Mouse (Mus musculus): ENCODE measurements around the gene Net1. TPM values are rescaled to one million over a fixed set of nuclear protein-coding genes. Genes with fewer than 3 reads are reported as not detected.
"Not testable (repeated sequence)": the region's sequence is repeated elsewhere in the genome, so short reads cannot be mapped to it uniquely, and the experiment has no call there.

The Net1 gene
- polyA plus RNA-seq, 1 experiment from 2014 or later: 162 TPM

- no peak for ATAC-seq (ENCODE audit: low FRiP score, low read depth)
- Histone ChIP-seq H3K27ac (no peak overlapping the region), H3K9me3 (no peaks in the 10 kb centered on the region), H3K4me3 (no peak overlapping the region), H3K36me3 (peaks cover 24% of the 10 kb centered on the region), H3K27me3 (no peaks in the 10 kb centered on the region), H3K9ac (no peak overlapping the region), H3K4me1 (peaks cover 3% of the 10 kb centered on the region; the same call in 1 of the 2 replicates), H3K4me2 (replicated peaks) (no peak overlapping the region)
- 84% methylated on average over 6 of the region's 6 CpGs for WGBS
Measured at GRCm38 (mm10) chr13:3907151-3907696, 10.8 kb downstream of the Net1 start.

- Histone ChIP-seq H3K4me1 (peaks cover 8% of the 10 kb centered on the region), H3K9ac (no peak overlapping the region), H3K4me3 (no peak overlapping the region), H3K36me3 (peaks cover 13% of the 10 kb centered on the region), H3K9me3 (no peaks in the 10 kb centered on the region), H3K4me2 (replicated peaks) (no peak overlapping the region), H3K27me3 (no peaks in the 10 kb centered on the region), H3K27ac (no peak overlapping the region)
- WGBS: 94% methylated on average over 9 of the region's 9 CpGs
- no peak for ATAC-seq (ENCODE audit: low FRiP score, low read depth)
Measured at GRCm38 (mm10) chr13:3899301-3899700, 18.7 kb downstream of the Net1 start.

GRCm38 (mm10) chr13:3898202-3898601 is 19.8 kb downstream of the Net1 start:
- H3K9me3 ChIP-seq; ATAC-seq (ENCODE audit: low FRiP score, low read depth); H3K27me3 ChIP-seq; H3K9ac ChIP-seq; H3K27ac ChIP-seq; H3K4me2 ChIP-seq (replicated peaks); H3K4me3 ChIP-seq: not testable (repeated sequence)
- H3K36me3 ChIP-seq: peaks cover 13% of the 10 kb centered on the region
- WGBS: 95% methylated on average over 5 of the region's 5 CpGs
- peaks cover 12% of the 10 kb centered on the region for H3K4me1 ChIP-seq

DNA sequence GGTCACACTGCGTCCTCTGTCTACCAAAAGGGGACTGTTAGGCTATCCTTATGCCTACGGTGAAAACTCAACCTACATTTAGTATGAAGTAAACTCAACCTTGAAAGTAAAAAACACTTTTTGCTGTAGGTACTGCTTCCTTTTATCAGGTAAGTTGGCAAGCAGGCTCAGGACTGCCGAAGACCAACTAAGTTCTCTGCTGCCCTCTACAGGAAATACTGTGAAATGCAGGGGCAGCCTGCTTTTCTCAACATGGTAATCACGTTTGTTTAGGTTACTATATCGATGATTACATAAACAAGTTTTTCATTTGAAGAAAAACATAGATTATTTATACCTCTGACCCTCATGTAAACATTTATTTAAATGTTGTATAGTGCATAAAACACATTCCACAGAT is 21.1 kb downstream of the Net1 start:
- Histone ChIP-seq H3K27me3 (no peaks in the 10 kb centered on the region), H3K4me2 (replicated peaks) (no peak overlapping the region), H3K9ac (no peak overlapping the region), H3K4me3 (no peak overlapping the region), H3K27ac (no peak overlapping the region), H3K4me1 (peaks cover 12% of the 10 kb centered on the region), H3K36me3 (peaks cover 13% of the 10 kb centered on the region), H3K9me3 (no peaks in the 10 kb centered on the region)
- ATAC-seq (ENCODE audit: low FRiP score, low read depth): no peak
- WGBS: 34% methylated on average over 5 of the region's 5 CpGs

DNA sequence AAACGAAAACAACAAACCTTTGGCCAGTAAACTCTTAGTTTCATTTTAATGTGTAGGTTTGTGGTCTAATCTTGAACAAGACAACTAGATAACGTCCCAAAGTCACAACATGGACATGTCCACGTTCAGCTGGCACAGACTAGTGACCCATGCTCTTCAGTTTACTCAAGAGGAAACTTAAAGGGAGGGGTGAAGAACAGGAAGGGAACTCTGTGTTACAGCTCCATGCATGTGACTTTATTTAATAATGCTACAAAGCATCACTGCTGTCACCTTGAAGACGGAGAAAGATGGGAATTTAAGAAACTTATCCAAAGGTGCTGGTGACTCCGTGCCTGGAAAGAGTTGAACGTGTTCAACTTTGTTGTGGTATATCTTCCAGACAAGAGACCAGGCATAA is 22.0 kb downstream of the Net1 start:
- 90% methylated on average over 6 of the region's 6 CpGs for WGBS

GRCm38 (mm10) chr13:3895397-3895980 is 22.5 kb downstream of the Net1 start:
- WGBS: 83% methylated on average over 8 of the region's 8 CpGs
- Histone ChIP-seq H3K4me2 (replicated peaks) (no peak overlapping the region), H3K36me3 (peaks cover 13% of the 10 kb centered on the region), H3K4me3 (no peak overlapping the region), H3K4me1 (peaks cover 21% of the 10 kb centered on the region), H3K27me3 (no peaks in the 10 kb centered on the region), H3K9me3 (no peaks in the 10 kb centered on the region), H3K9ac (no peak overlapping the region), H3K27ac (no peak overlapping the region)
- ATAC-seq (ENCODE audit: low FRiP score, low read depth): no peak

More for the DNA sequence above, 22.0 kb downstream of the Net1 start:
- H3K9me3 ChIP-seq: no peaks in the 10 kb centered on the region
- H3K4me1 ChIP-seq: peaks cover 18% of the 10 kb centered on the region
- no peak overlapping the region for H3K4me2 ChIP-seq (replicated peaks)
- peaks cover 13% of the 10 kb centered on the region for H3K36me3 ChIP-seq
- H3K27me3 ChIP-seq: no peaks in the 10 kb centered on the region
- no peak overlapping the region for H3K27ac ChIP-seq
- no peak overlapping the region for H3K9ac ChIP-seq
- no peak overlapping the region for H3K4me3 ChIP-seq
- ATAC-seq (ENCODE audit: low FRiP score, low read depth): no peak

GRCm38 (mm10) chr13:3894549-3894948 is 23.5 kb downstream of the Net1 start:
- Histone ChIP-seq H3K4me2 (replicated peaks) (0 out of 2 replicates have a peak overlapping the region, but pooled peaks have one; percentile 74), H3K27ac (no peak overlapping the region), H3K4me1 (peaks cover 26% of the 10 kb centered on the region), H3K9me3 (no peaks in the 10 kb centered on the region), H3K9ac (no peak overlapping the region), H3K4me3 (no peak overlapping the region), H3K27me3 (no peaks in the 10 kb centered on the region), H3K36me3 (peaks cover 13% of the 10 kb centered on the region)
- 57% methylated on average over 8 of the region's 8 CpGs for WGBS
- no peak for ATAC-seq (ENCODE audit: low FRiP score, low read depth)

DNA sequence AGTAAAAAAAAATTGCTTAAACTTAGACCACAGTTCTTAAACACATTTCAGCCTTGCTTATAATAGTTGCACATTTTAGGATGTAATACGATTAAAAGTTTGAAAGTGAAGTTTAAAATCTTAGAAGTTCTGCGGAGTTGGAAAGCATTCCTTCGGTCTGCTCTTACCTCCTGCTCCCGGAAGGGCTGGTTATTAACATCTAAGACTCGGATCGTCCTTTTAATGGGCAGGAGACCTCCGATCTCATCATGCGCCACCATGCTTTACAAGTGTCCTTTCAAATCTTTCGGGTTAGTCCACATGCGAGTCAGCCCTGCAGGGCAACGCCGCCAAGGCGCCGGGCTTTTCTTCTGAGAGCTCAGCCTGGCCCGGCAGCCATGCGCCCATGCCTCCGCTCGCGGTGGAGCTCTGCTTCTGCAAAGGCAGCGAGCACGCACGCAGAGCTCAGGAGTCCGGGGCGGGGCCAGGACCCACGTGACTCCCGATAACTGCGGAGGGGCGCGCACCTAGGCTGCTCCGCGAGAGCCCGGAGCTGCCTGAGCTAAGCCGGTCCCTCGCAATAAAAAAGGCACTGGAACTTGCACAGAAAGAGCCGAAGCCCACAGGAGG is 24.8 kb downstream of the Net1 start:
- Histone ChIP-seq H3K9me3 (no peaks in the 10 kb centered on the region), H3K27me3 (no peaks in the 10 kb centered on the region), H3K4me2 (replicated peaks) (peak overlapping the region; percentile 74), H3K36me3 (peaks cover 14% of the 10 kb centered on the region), H3K27ac (peak overlapping the region; percentile 87), H3K4me3 (peak overlapping the region; percentile 66), H3K9ac (peak overlapping the region; percentile 82), H3K4me1 (peaks cover 32% of the 10 kb centered on the region)
- peak; percentile 98 for ATAC-seq (ENCODE audit: low FRiP score, low read depth)
- WGBS: under 1% methylated on average over 35 of the region's 35 CpGs

DNA sequence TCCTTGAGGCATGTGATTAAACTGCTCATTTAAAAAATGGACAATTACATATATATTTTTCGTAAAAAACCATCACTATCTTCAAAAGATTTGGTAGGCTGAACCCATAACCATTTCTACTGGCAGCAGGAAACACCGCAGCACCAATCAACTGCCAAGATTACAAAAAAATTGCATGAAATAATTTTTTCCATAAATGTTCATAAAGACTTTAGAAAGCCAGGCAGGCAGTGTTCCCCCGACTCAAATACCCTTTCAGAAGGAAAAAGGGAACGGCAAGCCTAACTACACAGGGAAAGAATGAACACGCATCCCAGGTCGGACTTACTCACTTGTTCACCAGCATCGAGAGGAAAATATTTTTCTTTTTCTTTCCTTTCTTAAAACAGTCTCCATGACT is 25.4 kb downstream of the Net1 start:
- H3K4me2 ChIP-seq (replicated peaks): peak overlapping the region; percentile 74
- peaks cover 20% of the 10 kb centered on the region for H3K36me3 ChIP-seq
- peak overlapping the region; percentile 66 for H3K4me3 ChIP-seq
- H3K9ac ChIP-seq: peak overlapping the region; percentile 82
- peaks cover 32% of the 10 kb centered on the region for H3K4me1 ChIP-seq
- WGBS: 11% methylated on average over 7 of the region's 7 CpGs
- no peaks in the 10 kb centered on the region for H3K27me3 ChIP-seq
- H3K27ac ChIP-seq: peak overlapping the region; percentile 44; the same call in 1 of the 2 replicates
- ATAC-seq (ENCODE audit: low FRiP score, low read depth): no peak
- no peaks in the 10 kb centered on the region for H3K9me3 ChIP-seq

GRCm38 (mm10) chr13:3891479-3892087 is 26.4 kb downstream of the Net1 start:
- ATAC-seq (ENCODE audit: low FRiP score, low read depth): no peak
- peak overlapping the region; percentile 44; the same call in 1 of the 2 replicates for H3K27ac ChIP-seq
- no peaks in the 10 kb centered on the region for H3K27me3 ChIP-seq
- 21% methylated on average over 8 of the region's 8 CpGs for WGBS
- peak overlapping the region; percentile 74 for H3K4me2 ChIP-seq (replicated peaks)
- H3K4me1 ChIP-seq: peaks cover 32% of the 10 kb centered on the region
- peaks cover 30% of the 10 kb centered on the region for H3K36me3 ChIP-seq
- H3K9ac ChIP-seq: peak overlapping the region; percentile 82
- peak overlapping the region; percentile 66 for H3K4me3 ChIP-seq
- no peaks in the 10 kb centered on the region for H3K9me3 ChIP-seq

DNA sequence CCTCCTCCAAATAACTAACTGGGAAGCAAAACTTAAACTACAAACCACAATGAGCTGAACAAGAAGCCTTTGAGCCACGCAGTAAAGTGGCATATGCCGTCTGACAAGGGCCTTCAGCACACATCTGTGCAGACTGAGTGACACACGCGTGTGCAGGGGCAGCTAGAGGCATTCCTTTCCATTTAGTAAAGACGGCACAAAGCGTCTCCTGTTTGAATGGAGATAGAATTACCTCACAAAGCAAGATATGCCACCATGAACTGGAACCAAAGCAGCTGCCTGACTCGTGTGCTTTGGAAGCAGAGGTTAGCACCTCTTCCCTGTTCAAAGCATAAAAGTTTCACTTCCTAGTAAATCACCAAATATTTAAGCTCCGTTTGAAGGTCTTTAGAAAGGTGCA is 28.0 kb downstream of the Net1 start:
- Histone ChIP-seq H3K27ac (peak overlapping the region; percentile 61), H3K27me3 (no peaks in the 10 kb centered on the region), H3K4me2 (replicated peaks) (peak overlapping the region; percentile 74), H3K4me1 (peaks cover 32% of the 10 kb centered on the region), H3K36me3 (peaks cover 43% of the 10 kb centered on the region), H3K9ac (peak overlapping the region; percentile 54), H3K4me3 (peak overlapping the region; percentile 30), H3K9me3 (no peaks in the 10 kb centered on the region)
- ATAC-seq (ENCODE audit: low FRiP score, low read depth): 0 out of 2 replicates have a peak, but pooled peaks have one; percentile 21
- 27% methylated on average over 8 of the region's 8 CpGs for WGBS

DNA sequence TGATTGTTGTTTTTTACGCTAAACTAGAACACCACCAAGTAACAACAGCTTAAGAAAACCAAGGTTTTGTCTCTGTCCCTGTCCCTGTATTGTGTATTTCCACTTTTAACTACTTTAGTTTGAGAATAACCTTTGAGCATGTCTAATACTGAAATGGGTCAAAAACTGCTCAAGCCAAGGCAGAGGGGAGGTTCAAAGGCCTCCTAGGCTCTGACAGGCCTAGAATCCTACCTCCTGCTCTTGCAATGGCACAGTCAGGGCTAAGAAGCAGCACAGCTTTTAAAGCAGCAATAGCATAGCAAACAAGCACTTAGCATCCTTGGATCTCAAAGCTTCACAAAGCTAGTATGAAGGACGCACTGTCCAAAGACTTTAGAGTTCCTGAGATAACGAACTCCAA is 28.9 kb downstream of the Net1 start:
- Histone ChIP-seq H3K4me3 (peak overlapping the region; percentile 30; the same call in 1 of the 2 replicates), H3K4me1 (peaks cover 25% of the 10 kb centered on the region), H3K9ac (no peak overlapping the region), H3K27me3 (no peaks in the 10 kb centered on the region), H3K36me3 (peaks cover 52% of the 10 kb centered on the region), H3K27ac (no peak overlapping the region), H3K9me3 (no peaks in the 10 kb centered on the region), H3K4me2 (replicated peaks) (peak overlapping the region; percentile 74; the same call in 1 of the 2 replicates)
- ATAC-seq (ENCODE audit: low FRiP score, low read depth): no peak
- 92% methylated on average over 3 of the region's 3 CpGs for WGBS
